Mouse (Mus musculus) liver, postnatal 0 days (tissue): ENCODE measurements at regions not wholly inside any gene's neighbourhood (a gene's known extent, or its start where the extent isn't known, plus 50 kb on each side); places are given as distances from the start of the nearest gene placed in this dataset.

Source experiments
- ATAC-seq: fragments of 200-750 bp; cut with Nextera tagmentation; 2 replicates; pipeline ENCODE4 v1.8.0; 2017; ENCODE audit warnings: mild to moderate bottlenecking, moderate library complexity
- DNase-seq: peaks from one replicate; pipeline ENCODE4 v3.0.0-alpha.2; 2016
- H3K27ac ChIP-seq: fragments of 300-500 bp; sonication (generic); 2 replicates; pipeline ENCODE4 v1.5.1; 2014; ENCODE audit warnings: antibody characterized with exemption, moderate library complexity, mild to moderate bottlenecking, low read depth
- H3K27me3 ChIP-seq: fragments of 300-500 bp; sonication (generic); 2 replicates; pipeline ENCODE4 v1.6.1; 2014; ENCODE audit warnings: low read length, control low read depth, mixed read lengths; ENCODE audit not compliant: insufficient read depth
- H3K36me3 ChIP-seq: fragments of 300-500 bp; sonication (generic); replicated peaks from 2 replicates; pipeline ENCODE4 v1.6.1; 2014; ENCODE audit warnings: mild to moderate bottlenecking, control low read depth, low read length, moderate library complexity, mixed read lengths; ENCODE audit not compliant: insufficient read depth
- H3K4me1 ChIP-seq: fragments of 300-500 bp; sonication (generic); 2 replicates; pipeline ENCODE4 v1.6.1; 2014; ENCODE audit warnings: antibody characterized with exemption, mild to moderate bottlenecking, control low read depth; ENCODE audit not compliant: insufficient read depth
- H3K4me2 ChIP-seq: fragments of 300-500 bp; sonication (generic); 2 replicates; pipeline ENCODE4 v1.6.1; 2014; ENCODE audit warnings: low read depth, mild to moderate bottlenecking, low read length, moderate library complexity, mixed read lengths
- H3K4me3 ChIP-seq: fragments of 300-500 bp; sonication (generic); 2 replicates; pipeline ENCODE4 v1.5.1; 2014; ENCODE audit warnings: low read depth, low read length
- H3K9ac ChIP-seq: fragments of 300-500 bp; sonication (generic); replicated peaks from 2 replicates; pipeline ENCODE4 v1.6.1; 2014; ENCODE audit warnings: mild to moderate bottlenecking, moderate library complexity
- H3K9me3 ChIP-seq: fragments of 300-500 bp; sonication (generic); 2 replicates; pipeline ENCODE4 v1.6.1; 2016; ENCODE audit warnings: mild to moderate bottlenecking, control low read depth, low read length, mixed read lengths
- CTCF ChIP-seq: sonication (generic); IDR thresholded peaks from 2 replicates; pipeline ENCODE4 v1.5.1; 2016; ENCODE audit warnings: antibody characterized with exemption, low read depth
- EP300 ChIP-seq: IDR thresholded peaks from 2 replicates; pipeline ENCODE4 v1.6.1; 2016; ENCODE audit warnings: antibody characterized with exemption, low read depth, mild to moderate bottlenecking
- WGBS: fragments of 180-500 bp; shearing (Covaris S2); extraction: QIAGEN DNeasy Blood & Tissue Kit; methylation state at CpG from one replicate; pipeline ENCODE4 v1.1.7; 2014; ENCODE audit not compliant: insufficient replicate concordance; 5-methylcytosine and 5-hydroxymethylcytosine counted together

DNA sequence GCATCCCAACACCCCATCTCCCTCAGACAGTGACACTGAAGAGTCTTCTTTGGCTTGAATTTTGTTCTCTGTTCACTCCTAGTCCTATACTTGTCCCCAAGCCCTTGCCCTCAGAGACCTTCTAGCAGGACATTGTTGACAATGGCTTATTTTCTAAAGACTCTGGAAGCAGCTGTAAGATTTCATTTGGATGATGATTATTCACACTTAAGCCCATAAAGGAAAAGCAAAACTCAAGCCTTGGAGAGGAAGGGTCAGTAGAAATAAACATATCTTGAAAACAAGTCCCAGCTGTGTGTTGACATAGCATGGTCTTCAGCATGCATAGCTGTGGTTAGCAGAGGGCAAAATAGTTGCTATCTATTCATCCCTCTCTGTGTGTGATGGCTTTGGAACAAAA is 59.9 kb upstream of the Cdh11 start:
- no peak overlapping the region for H3K4me3 ChIP-seq
- ATAC-seq = no peak
- H3K9me3 ChIP-seq = no peaks in the 10 kb centered on the region
- H3K9ac ChIP-seq = no peak overlapping the region
- DNase-seq = no peak
- TF ChIP-seq EP300 (no peak), CTCF (no peak)
- H3K4me2 ChIP-seq = no peak overlapping the region
- H3K4me1 ChIP-seq = no peaks in the 10 kb centered on the region
- H3K27ac ChIP-seq = no peak overlapping the region
- H3K27me3 ChIP-seq = no peaks in the 10 kb centered on the region
- no peaks in the 10 kb centered on the region for H3K36me3 ChIP-seq

DNA sequence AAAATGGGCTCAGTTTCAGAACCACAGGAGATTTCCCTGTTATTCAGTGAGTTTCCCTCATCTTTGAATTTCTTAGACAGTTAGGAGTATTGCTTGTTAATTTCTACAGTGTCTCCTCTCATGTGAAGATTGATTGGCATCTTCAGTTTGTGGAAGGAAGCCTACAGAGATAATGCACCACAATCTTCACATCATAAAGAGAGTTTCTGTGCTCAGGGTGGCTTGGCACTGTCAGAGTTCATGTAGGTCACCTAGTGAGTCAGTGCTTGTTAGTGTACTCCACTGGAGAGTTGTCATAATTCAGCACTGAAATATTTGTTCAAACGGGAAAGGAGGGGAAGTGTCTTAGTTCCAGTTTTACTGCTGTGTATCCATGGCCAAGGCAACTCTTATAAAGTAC is 74.6 kb upstream of the Cdh11 start:
- no peak for DNase-seq
- H3K9me3 ChIP-seq = no peaks in the 10 kb centered on the region
- no peaks in the 10 kb centered on the region for H3K36me3 ChIP-seq
- H3K4me1 ChIP-seq = no peaks in the 10 kb centered on the region
- H3K27me3 ChIP-seq = no peaks in the 10 kb centered on the region
- TF ChIP-seq EP300 = no peak
- no peak for TF ChIP-seq CTCF
- H3K27ac ChIP-seq = no peak overlapping the region
- ATAC-seq = no peak
- H3K4me2 ChIP-seq = no peak overlapping the region
- no peak overlapping the region for H3K4me3 ChIP-seq
- no peak overlapping the region for H3K9ac ChIP-seq
- WGBS = 59% methylated on average over 1 of the region's 1 CpGs

DNA sequence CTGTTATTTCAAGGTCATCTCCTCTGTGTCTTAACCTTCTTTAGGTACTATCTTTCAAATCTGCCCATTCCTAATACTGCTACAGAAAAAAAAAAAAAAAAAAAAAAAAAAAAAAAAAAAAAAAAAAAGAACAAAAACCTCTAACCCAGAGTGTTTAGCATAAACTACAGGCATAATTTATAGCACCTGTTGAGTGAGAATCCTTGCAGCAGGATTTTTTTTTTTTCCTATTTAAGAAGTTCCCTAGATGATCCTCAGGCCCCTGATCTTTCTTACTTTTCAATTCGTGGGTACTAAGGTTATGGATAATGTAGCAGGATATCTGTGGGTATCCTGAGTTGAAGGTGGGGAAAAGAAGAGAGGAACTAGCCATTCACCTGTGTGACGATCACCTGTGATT is 114.1 kb upstream of the Cdh11 start:
- TF ChIP-seq CTCF (no peak), EP300 (no peak)
- no peak overlapping the region for H3K4me3 ChIP-seq
- H3K36me3 ChIP-seq = no peaks in the 10 kb centered on the region
- WGBS = 72% methylated on average over 2 of the region's 2 CpGs
- no peak for DNase-seq
- no peak overlapping the region for H3K9ac ChIP-seq
- H3K27ac ChIP-seq = no peak overlapping the region
- no peak overlapping the region for H3K4me2 ChIP-seq
- H3K4me1 ChIP-seq = no peaks in the 10 kb centered on the region
- H3K9me3 ChIP-seq = no peaks in the 10 kb centered on the region
- no peak for ATAC-seq
- no peaks in the 10 kb centered on the region for H3K27me3 ChIP-seq

DNA sequence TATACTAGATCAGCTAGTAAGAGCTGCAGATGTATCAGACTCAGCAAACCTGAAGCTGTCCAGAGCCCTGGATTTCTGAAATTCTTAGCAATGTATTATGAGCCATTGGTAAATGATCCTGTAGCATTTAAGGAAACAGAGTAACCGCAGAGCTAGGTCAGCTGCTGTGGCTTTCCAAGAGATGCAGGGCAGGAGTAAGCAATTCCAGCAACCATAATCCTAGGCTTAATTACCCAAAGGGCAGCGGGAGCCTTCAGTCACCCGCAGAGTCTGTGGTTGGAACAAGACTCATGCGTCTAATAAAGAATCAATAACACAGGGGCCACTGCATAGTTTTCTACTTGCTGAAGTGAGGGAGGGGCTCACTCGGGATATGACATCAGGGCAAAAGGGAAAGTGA is 115.2 kb upstream of the Cdh11 start:
- H3K9me3 ChIP-seq = no peaks in the 10 kb centered on the region
- H3K4me2 ChIP-seq = no peak overlapping the region
- no peak overlapping the region for H3K4me3 ChIP-seq
- H3K27ac ChIP-seq = no peak overlapping the region
- H3K9ac ChIP-seq = no peak overlapping the region
- no peaks in the 10 kb centered on the region for H3K4me1 ChIP-seq
- WGBS = 65% methylated on average over 5 of the region's 5 CpGs
- ATAC-seq (no peak), DNase-seq (no peak)
- TF ChIP-seq CTCF (no peak), EP300 (no peak)
- H3K27me3 ChIP-seq = no peaks in the 10 kb centered on the region
- H3K36me3 ChIP-seq = no peaks in the 10 kb centered on the region

DNA sequence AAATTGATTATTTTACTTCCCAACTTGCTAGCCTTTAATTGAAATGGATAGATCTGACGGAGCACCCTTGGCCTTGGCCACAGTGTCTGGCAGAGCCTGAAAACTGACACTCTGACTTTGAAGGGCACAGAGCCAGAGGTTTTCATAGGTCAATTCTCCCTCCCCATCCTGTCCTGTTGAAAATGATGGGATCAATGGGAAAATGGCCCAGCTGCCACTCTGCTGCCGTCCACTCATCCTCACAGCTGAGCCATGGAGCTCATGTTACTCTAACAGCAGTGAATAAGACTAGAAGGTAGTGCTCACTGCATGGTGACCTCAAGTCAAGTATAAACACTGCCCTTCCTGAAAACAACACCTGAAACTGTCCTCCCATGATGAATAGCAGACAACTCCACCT is 122.0 kb upstream of the Cdh11 start:
- Histone ChIP-seq H3K36me3 (no peaks in the 10 kb centered on the region), H3K27me3 (no peaks in the 10 kb centered on the region), H3K4me1 (no peaks in the 10 kb centered on the region), H3K27ac (no peak overlapping the region), H3K4me2 (no peak overlapping the region), H3K4me3 (no peak overlapping the region), H3K9me3 (no peaks in the 10 kb centered on the region), H3K9ac (no peak overlapping the region)
- TF ChIP-seq CTCF = no peak
- no peak for TF ChIP-seq EP300
- 64% methylated on average over 2 of the region's 2 CpGs for WGBS
- DNase-seq (no peak), ATAC-seq (no peak)

DNA sequence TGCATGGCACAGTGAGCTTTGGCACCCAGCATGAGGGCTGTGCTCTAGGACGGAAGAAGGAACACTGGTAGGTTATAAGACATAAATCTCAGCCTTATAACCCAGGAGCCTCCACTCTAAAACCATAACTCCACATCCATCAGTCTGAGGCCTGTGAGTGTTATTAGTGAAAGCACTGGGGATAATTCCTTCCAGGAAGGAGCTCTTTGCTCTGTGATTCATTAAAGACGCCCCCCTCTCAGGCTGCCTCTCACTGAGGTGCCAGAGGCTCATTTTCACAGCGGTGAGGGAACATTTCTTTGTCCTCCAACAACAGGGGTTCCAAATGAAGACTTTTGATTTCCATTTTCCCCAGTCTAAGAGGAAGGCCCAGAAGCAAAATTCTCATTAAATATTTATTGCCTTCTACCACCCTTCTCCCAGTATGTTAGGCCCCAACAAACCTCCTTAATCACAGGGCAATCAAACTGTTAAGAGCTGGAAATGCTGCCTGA is 145.9 kb upstream of the Cdh11 start:
- Histone ChIP-seq H3K27me3 (no peaks in the 10 kb centered on the region), H3K9ac (no peak overlapping the region), H3K36me3 (no peaks in the 10 kb centered on the region), H3K4me1 (no peaks in the 10 kb centered on the region), H3K4me3 (no peak overlapping the region), H3K4me2 (no peak overlapping the region), H3K9me3 (no peaks in the 10 kb centered on the region; the same call in 1 of the 2 replicates), H3K27ac (no peak overlapping the region)
- no peak for DNase-seq
- no peak for ATAC-seq
- WGBS = 40% methylated on average over 3 of the region's 3 CpGs
- TF ChIP-seq CTCF = no peak
- TF ChIP-seq EP300 = no peak

DNA sequence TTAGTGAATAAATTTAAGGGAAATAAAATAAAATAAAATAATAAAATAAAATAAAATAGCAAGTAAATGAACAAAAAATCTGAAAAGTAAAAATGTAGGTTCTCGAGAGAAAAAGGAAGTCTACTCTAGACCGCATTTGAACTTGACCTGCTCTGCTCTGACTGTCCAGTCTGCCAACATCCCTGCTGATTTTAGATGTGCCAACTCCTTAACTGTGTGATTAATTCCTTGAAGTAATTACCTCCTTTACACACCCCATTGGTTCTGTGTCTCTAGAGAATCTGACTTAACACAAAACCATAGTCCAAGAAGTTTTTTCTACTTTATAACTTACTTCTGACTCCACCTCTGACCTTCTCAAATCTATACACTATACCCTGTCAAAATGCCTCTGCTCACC is 153.3 kb upstream of the Cdh11 start:
- TF ChIP-seq CTCF (no peak), EP300 (no peak)
- no peak for ATAC-seq
- Histone ChIP-seq H3K27ac (no peak overlapping the region), H3K9me3 (no peaks in the 10 kb centered on the region), H3K27me3 (no peaks in the 10 kb centered on the region), H3K4me1 (no peaks in the 10 kb centered on the region), H3K36me3 (no peaks in the 10 kb centered on the region), H3K9ac (no peak overlapping the region), H3K4me3 (no peak overlapping the region), H3K4me2 (no peak overlapping the region)
- WGBS = 87% methylated on average over 2 of the region's 2 CpGs
- DNase-seq = no peak
